Mouse (Mus musculus) heart, postnatal 36 days (tissue): ENCODE data around the gene Ptprg. TPM values are rescaled to one million over a fixed set of nuclear protein-coding genes. Genes with fewer than 3 reads are reported as not detected.
A peak's percentile ranks its signal among the peaks of the same experiment; 100 is the strongest.

Experiments
- DNase-seq, 2 experiments: peaks; one replicate each; pipeline ENCODE4 v3.0.0; 2021 to 2022
- intact Hi-C: fragments of 180-260 bp; cut with DNase I; formaldehyde crosslinking; loops from one replicate; pipeline ENCODE4 v1.15.1; 2025
- total RNA-seq, 2 experiments: library from RNA; stranded (reverse); gene quantifications; 2 replicates each; pipeline ENCODE4 v1.2.3; 2021

Ptprg gene
- total RNA-seq, 2 experiments from 2014 or later, result 51.9 to 66.2 TPM

- intact Hi-C loops, result no loop called here
- DNase-seq, result no peak
Observed at GRCm38 (mm10) chr14:12105593-12105992, 552.3 kb downstream of the Ptprg start.

GRCm38 (mm10) chr14:12107459-12107858 lies 554.1 kb downstream of the Ptprg start:
- DNase-seq, result no peak
- intact Hi-C loops, result no loop called here

GRCm38 (mm10) chr14:12107991-12108390 lies 554.7 kb downstream of the Ptprg start:
- intact Hi-C loops, result no loop called here
- no peak for DNase-seq

GRCm38 (mm10) chr14:12112548-12113011 lies 559.2 kb downstream of the Ptprg start:
- peak; percentile 35 to 38 for DNase-seq
- intact Hi-C loops, result no loop called here

GRCm38 (mm10) chr14:12113326-12113725 lies 560.0 kb downstream of the Ptprg start:
- intact Hi-C loops, result no loop called here
- no peak for DNase-seq

- DNase-seq, result no peak
- intact Hi-C loops, result no loop called here
Observed at GRCm38 (mm10) chr14:12114016-12114415, 560.7 kb downstream of the Ptprg start.

GRCm38 (mm10) chr14:12119260-12119659 lies 565.9 kb downstream of the Ptprg start:
- intact Hi-C loops, result no loop called here
- DNase-seq, result no peak

GRCm38 (mm10) chr14:12121906-12122305 lies 568.6 kb downstream of the Ptprg start:
- no peak for DNase-seq
- intact Hi-C loops, result no loop called here

- intact Hi-C loops, result no loop called here
Observed at GRCm38 (mm10) chr14:12124682-12125081, 571.4 kb downstream of the Ptprg start.

GRCm38 (mm10) chr14:12127951-12128350 lies 574.6 kb downstream of the Ptprg start:
- no peak for DNase-seq
- intact Hi-C loops, result no loop called here

More at GRCm38 (mm10) chr14:12124682-12125081, 571.4 kb downstream of the Ptprg start:
- no peak for DNase-seq

GRCm38 (mm10) chr14:12132046-12132615 lies 578.8 kb downstream of the Ptprg start:
- intact Hi-C loops, result loop anchor here (5.0 kb wide), 1 partner anchor 260 kb away; no protein-coding TSS in a partner anchor
- DNase-seq, result no peak

- intact Hi-C loops, result loop anchor here (5.0 kb wide), 1 partner anchor 261 kb away; no protein-coding TSS in a partner anchor
Observed at GRCm38 (mm10) chr14:12133163-12133562, 579.8 kb downstream of the Ptprg start.

GRCm38 (mm10) chr14:12134504-12134903 lies 581.2 kb downstream of the Ptprg start:
- peak; percentile 20 to 30 for DNase-seq
- intact Hi-C loops, result loop anchor here (1.0 to 5.0 kb wide), 3 partner anchors 34 to 262 kb away; no protein-coding TSS in a partner anchor

More at GRCm38 (mm10) chr14:12133163-12133562, 579.8 kb downstream of the Ptprg start:
- DNase-seq, result no peak

- intact Hi-C loops, result loop anchor here (2.0 to 5.0 kb wide), 2 partner anchors 254 to 326 kb away; no protein-coding TSS in a partner anchor
- no peak for DNase-seq
Observed at GRCm38 (mm10) chr14:12136536-12136935, 583.2 kb downstream of the Ptprg start.

- DNase-seq, result peak; percentile 32 to 53
- intact Hi-C loops, result loop anchor here (2.0 to 10.0 kb wide), 5 partner anchors 258 to 975 kb away; partner anchors contain the start of gene Fhit
Observed at GRCm38 (mm10) chr14:12139643-12140481, 586.5 kb downstream of the Ptprg start.

GRCm38 (mm10) chr14:12143941-12144485 lies 590.7 kb downstream of the Ptprg start:
- DNase-seq, result no peak
- intact Hi-C loops, result loop anchor here (10.0 kb wide), 3 partner anchors 739 to 979 kb away; partner anchors contain the start of gene Fhit

- intact Hi-C loops, result loop anchor here (10.0 kb wide), 3 partner anchors 741 to 981 kb away; partner anchors contain the start of gene Fhit
- DNase-seq, result no peak
Observed at GRCm38 (mm10) chr14:12145919-12146318, 592.6 kb downstream of the Ptprg start.

- intact Hi-C loops, result loop anchor here (10.0 kb wide), 3 partner anchors 745 to 985 kb away; partner anchors contain the start of gene Fhit
- DNase-seq, result no peak
Observed at GRCm38 (mm10) chr14:12149529-12149928, 596.2 kb downstream of the Ptprg start.

- DNase-seq, result peak; percentile 45 to 53
- intact Hi-C loops, result loop anchor here (2.0 kb wide), 1 partner anchor 379 kb away; no protein-coding TSS in a partner anchor
Observed at GRCm38 (mm10) chr14:12151927-12152326, 598.6 kb downstream of the Ptprg start.

GRCm38 (mm10) chr14:12152748-12153147 lies 599.4 kb downstream of the Ptprg start:
- no peak for DNase-seq
- intact Hi-C loops, result loop anchor here (2.0 kb wide), 1 partner anchor 378 kb away; no protein-coding TSS in a partner anchor
